Mouse (Mus musculus) MEL (cell line): ENCODE results near the gene Tuba4a. TPM values are rescaled to one million over a fixed set of nuclear protein-coding genes. Genes with fewer than 3 reads are reported as not detected.

Experiments used
- DNase-seq: peaks from one replicate; pipeline ENCODE4 v3.0.0; 2011; ENCODE audit warnings: low read depth, low spot score
- H3K27ac ChIP-seq: 2 replicates; pipeline ENCODE4 v1.5.1; 2012; ENCODE audit warnings: low read depth, mild to moderate bottlenecking, control low read depth, low read length, moderate library complexity; ENCODE audit not compliant: control insufficient read depth
- H3K27me3 ChIP-seq, 2 experiments: fragments of 150-350 bp in 1 of 2; sonication (generic) in 1 of 2; 2 replicates each; pipeline ENCODE4 v1.6.1; 2012; ENCODE audit warnings: low read length in 2 of 2, mild to moderate bottlenecking in 2 of 2, improper control_type of control experiment in 1 of 2, moderate library complexity in 1 of 2; ENCODE audit not compliant: insufficient read depth in 2 of 2, control insufficient read depth in 1 of 2
- H3K36me3 ChIP-seq, 2 experiments: 2 replicates each; pipeline ENCODE4 v1.6.1; 2012 to 2014; ENCODE audit warnings: low read length in 2 of 2, improper control_type of control experiment in 1 of 2, inconsistent platforms in 1 of 2, mild to moderate bottlenecking in 1 of 2; ENCODE audit not compliant: insufficient read depth in 2 of 2, control insufficient read depth in 1 of 2
- H3K4me1 ChIP-seq, 2 experiments: fragments of 150-350 bp in 1 of 2; sonication (generic) in 1 of 2; 2 replicates each; pipeline ENCODE4 v1.6.1; 2012; ENCODE audit warnings: low read length in 2 of 2, improper control_type of control experiment in 1 of 2, mild to moderate bottlenecking in 1 of 2; ENCODE audit not compliant: insufficient read depth in 2 of 2, control insufficient read depth in 1 of 2
- H3K4me3 ChIP-seq, 2 experiments: fragments of 150-350 bp in 1 of 2; sonication (generic) in 1 of 2; 2 replicates each; pipeline ENCODE4 v1.5.1; 2012; ENCODE audit warnings: low read depth in 2 of 2, low read length in 2 of 2, mild to moderate bottlenecking in 2 of 2, moderate library complexity in 2 of 2, control low read depth in 1 of 2, improper control_type of control experiment in 1 of 2; ENCODE audit not compliant: control insufficient read depth in 1 of 2, insufficient read depth in 1 of 2
- H3K79me2 ChIP-seq: 2 replicates; pipeline ENCODE4 v1.6.1; 2012; ENCODE audit warnings: mild to moderate bottlenecking, low read length, moderate library complexity; ENCODE audit not compliant: control insufficient read depth, poor library complexity, insufficient read depth
- H3K9ac ChIP-seq: 2 replicates; pipeline ENCODE4 v1.6.1; 2012; ENCODE audit warnings: low read depth, mild to moderate bottlenecking, control low read depth, low read length, moderate library complexity; ENCODE audit not compliant: control insufficient read depth, poor library complexity, severe bottlenecking
- H3K9me3 ChIP-seq: fragments of 150-350 bp; sonication (generic); replicated peaks from 2 replicates; pipeline ENCODE4 v1.6.1; 2012; ENCODE audit warnings: mild to moderate bottlenecking, low read length, improper control_type of control experiment, moderate library complexity; ENCODE audit not compliant: insufficient read depth
- CHD1 ChIP-seq: IDR thresholded peaks from 2 replicates; pipeline ENCODE4 v1.6.1; 2012; ENCODE audit warnings: low read depth, mild to moderate bottlenecking, inconsistent platforms, low read length, improper control_type of control experiment
- CHD2 ChIP-seq: IDR thresholded peaks from 2 replicates; pipeline ENCODE4 v1.6.1; 2011; ENCODE audit warnings: low read length, improper control_type of control experiment
- CTCF ChIP-seq, 3 experiments: IDR thresholded peaks in 2 of 3; conservative IDR thresholded peaks in 1 of 3; 2 replicates each; pipeline ENCODE4 v1.5.1; 2011 to 2012; ENCODE audit warnings: low read length in 3 of 3, low read depth in 2 of 3, mild to moderate bottlenecking in 2 of 3, improper control_type of control experiment in 1 of 3, inconsistent platforms in 1 of 3, mixed read lengths in 1 of 3, moderate library complexity in 1 of 3; ENCODE audit not compliant: control insufficient read depth in 1 of 3, insufficient read depth in 1 of 3, poor library complexity in 1 of 3, severe bottlenecking in 1 of 3
- E2F4 ChIP-seq: IDR thresholded peaks from 2 replicates; pipeline ENCODE4 v1.6.1; 2011; ENCODE audit warnings: low read depth, low read length, improper control_type of control experiment, borderline replicate concordance
- ELF1 ChIP-seq: IDR thresholded peaks from 2 replicates; pipeline ENCODE4 v1.6.1; 2014; ENCODE audit warnings: low read depth, mild to moderate bottlenecking, inconsistent platforms, low read length, improper control_type of control experiment, moderate library complexity
- EP300 ChIP-seq, 2 experiments: IDR thresholded peaks; 2 replicates each; pipeline ENCODE4 v1.6.1; 2011; ENCODE audit warnings: improper control_type of control experiment in 2 of 2, low read length in 2 of 2, low read depth in 1 of 2, mild to moderate bottlenecking in 1 of 2
- ETS1 ChIP-seq: IDR thresholded peaks from 2 replicates; pipeline ENCODE4 v1.6.1; 2012; ENCODE audit warnings: low read depth, mild to moderate bottlenecking, inconsistent platforms, low read length, improper control_type of control experiment, moderate library complexity
- GABPA ChIP-seq: IDR thresholded peaks from 2 replicates; pipeline ENCODE4 v1.6.1; 2012; ENCODE audit warnings: low read depth, mild to moderate bottlenecking, inconsistent platforms, low read length, improper control_type of control experiment, moderate library complexity
- GATA1 ChIP-seq: IDR thresholded peaks from 2 replicates; pipeline ENCODE4 v1.6.1; 2011; ENCODE audit warnings: low read depth, low read length, improper control_type of control experiment
- HCFC1 ChIP-seq: IDR thresholded peaks from 2 replicates; pipeline ENCODE4 v1.6.1; 2012; ENCODE audit warnings: low read depth, mild to moderate bottlenecking, inconsistent platforms, low read length, improper control_type of control experiment, moderate library complexity
- JUND ChIP-seq: IDR thresholded peaks from 2 replicates; pipeline ENCODE4 v1.6.1; 2011; ENCODE audit warnings: low read depth, mild to moderate bottlenecking, improper control_type of control experiment, low read length
- KAT2A ChIP-seq: conservative IDR thresholded peaks from 2 replicates; pipeline ENCODE4 v1.6.1; 2012; ENCODE audit warnings: low read depth, low read length, improper control_type of control experiment, inconsistent platforms
- MAX ChIP-seq: IDR thresholded peaks from 2 replicates; pipeline ENCODE4 v1.6.1; 2011; ENCODE audit warnings: low read length, improper control_type of control experiment
- MAZ ChIP-seq: IDR thresholded peaks from 2 replicates; pipeline ENCODE4 v1.6.1; 2012; ENCODE audit warnings: low read depth, mild to moderate bottlenecking, inconsistent platforms, low read length, improper control_type of control experiment
- MEF2A ChIP-seq: IDR thresholded peaks from 2 replicates; pipeline ENCODE4 v1.6.1; 2014; ENCODE audit warnings: low read depth, mild to moderate bottlenecking, inconsistent platforms, low read length, improper control_type of control experiment; ENCODE audit not compliant: poor library complexity, insufficient replicate concordance, severe bottlenecking; ENCODE audit errors: extremely low read depth
- MXI1 ChIP-seq: IDR thresholded peaks from 2 replicates; pipeline ENCODE4 v1.6.1; 2011; ENCODE audit warnings: mild to moderate bottlenecking, low read depth, low read length, improper control_type of control experiment
- MYB ChIP-seq: IDR thresholded peaks from 2 replicates; pipeline ENCODE4 v1.6.1; 2011; ENCODE audit warnings: mild to moderate bottlenecking, low read depth, low read length, improper control_type of control experiment
- MYC ChIP-seq: IDR thresholded peaks from 2 replicates; pipeline ENCODE4 v1.6.1; 2011; ENCODE audit warnings: low read depth, mild to moderate bottlenecking, low read length, improper control_type of control experiment, moderate library complexity
- NELFE ChIP-seq: IDR thresholded peaks from 2 replicates; pipeline ENCODE4 v1.6.1; 2011; ENCODE audit warnings: low read depth, low read length, improper control_type of control experiment
- NRF1 ChIP-seq: IDR thresholded peaks from 2 replicates; pipeline ENCODE4 v1.6.1; 2014; ENCODE audit warnings: low read depth, mild to moderate bottlenecking, inconsistent platforms, low read length, improper control_type of control experiment, moderate library complexity; ENCODE audit not compliant: poor library complexity, insufficient read depth, severe bottlenecking
- POLR2A ChIP-seq, 2 experiments: IDR thresholded peaks; 2 replicates each; pipeline ENCODE4 v1.6.1; 2011 to 2012; ENCODE audit warnings: low read length in 2 of 2, mild to moderate bottlenecking in 2 of 2, control low read depth in 1 of 2, improper control_type of control experiment in 1 of 2, low read depth in 1 of 2, moderate library complexity in 1 of 2; ENCODE audit not compliant: control insufficient read depth in 1 of 2, insufficient read depth in 1 of 2, poor library complexity in 1 of 2
- POLR2AphosphoS2 ChIP-seq: IDR thresholded peaks from 2 replicates; pipeline ENCODE4 v1.6.1; 2011; ENCODE audit warnings: low read length, improper control_type of control experiment
- POLR2AphosphoS5 ChIP-seq: IDR thresholded peaks from 2 replicates; pipeline ENCODE4 v1.6.1; 2012; ENCODE audit warnings: low read depth, borderline replicate concordance, mild to moderate bottlenecking, inconsistent platforms, low read length, moderate library complexity, mixed read lengths
- RAD21 ChIP-seq: IDR thresholded peaks from 2 replicates; pipeline ENCODE4 v1.6.1; 2011; ENCODE audit warnings: mild to moderate bottlenecking, low read depth, low read length, improper control_type of control experiment
- RCOR1 ChIP-seq: IDR thresholded peaks from 2 replicates; pipeline ENCODE4 v1.6.1; 2012; ENCODE audit warnings: low read depth, mild to moderate bottlenecking, inconsistent platforms, low read length, improper control_type of control experiment
- SIN3A ChIP-seq: IDR thresholded peaks from 2 replicates; pipeline ENCODE4 v1.6.1; 2012; ENCODE audit warnings: low read length, improper control_type of control experiment, inconsistent platforms
- SMC3 ChIP-seq: IDR thresholded peaks from 2 replicates; pipeline ENCODE4 v1.6.1; 2011; ENCODE audit warnings: low read depth, low read length, improper control_type of control experiment
- TAL1 ChIP-seq: IDR thresholded peaks from 2 replicates; pipeline ENCODE4 v1.6.1; 2012; ENCODE audit warnings: mild to moderate bottlenecking, inconsistent platforms, low read length, moderate library complexity, mixed read lengths
- TBP ChIP-seq: IDR thresholded peaks from 2 replicates; pipeline ENCODE4 v1.8.0; 2011; ENCODE audit warnings: low read depth, low read length, improper control_type of control experiment
- TCF12 ChIP-seq: IDR thresholded peaks from 2 replicates; pipeline ENCODE4 v1.6.1; 2014; ENCODE audit warnings: low read depth, mild to moderate bottlenecking, inconsistent platforms, low read length, improper control_type of control experiment, moderate library complexity
- UBTF ChIP-seq: IDR thresholded peaks from 2 replicates; pipeline ENCODE4 v1.6.1; 2012; ENCODE audit warnings: low read depth, mild to moderate bottlenecking, inconsistent platforms, low read length, improper control_type of control experiment, moderate library complexity, borderline replicate concordance; ENCODE audit not compliant: insufficient read depth
- USF2 ChIP-seq, 2 experiments: IDR thresholded peaks; 2 replicates each; pipeline ENCODE4 v1.6.1; 2011 to 2012; ENCODE audit warnings: improper control_type of control experiment in 2 of 2, low read length in 2 of 2, borderline replicate concordance in 1 of 2, inconsistent platforms in 1 of 2, low read depth in 1 of 2, mild to moderate bottlenecking in 1 of 2; ENCODE audit not compliant: insufficient read depth in 1 of 2
- ZC3H11A ChIP-seq: IDR thresholded peaks from 2 replicates; pipeline ENCODE4 v1.6.1; 2012; ENCODE audit warnings: low read depth, mild to moderate bottlenecking, inconsistent platforms, low read length, improper control_type of control experiment
- ZMIZ1 ChIP-seq: IDR thresholded peaks from 2 replicates; pipeline ENCODE4 v1.6.1; 2012; ENCODE audit warnings: low read depth, mild to moderate bottlenecking, inconsistent platforms, low read length, improper control_type of control experiment, moderate library complexity
- ZNF384 ChIP-seq: IDR thresholded peaks from 2 replicates; pipeline ENCODE4 v1.6.1; 2012; ENCODE audit warnings: low read depth, mild to moderate bottlenecking, inconsistent platforms, low read length, improper control_type of control experiment
- polyA plus RNA-seq, 2 experiments: library from polyadenylated mRNA; stranded (reverse) in 1 of 2; unstranded in 1 of 2; fragments of >175 nt in 1 of 2; fragments of >200 nt in 1 of 2; gene quantifications; 2 replicates each; pipeline versions ENCODE4 v1.2.1 to v1.2.4; 2012; ENCODE audit warnings: low replicate concordance in 2 of 2, low read depth in 1 of 2; ENCODE audit not compliant: insufficient read length in 2 of 2, insufficient read depth in 1 of 2, missing spikeins in 1 of 2
- total RNA-seq: library from RNA; depleted of rRNA; stranded (reverse); fragments of 300-350 nt; gene quantifications from 2 replicates; pipeline ENCODE4 v1.2.3, GENCODE M21; 2012

The Tuba4a gene
- total and polyA plus RNA-seq, 3 experiments = 385 to 439 TPM; not detected in 1

- Histone ChIP-seq H3K4me1 (peaks cover 2 to 43% of the 10 kb centered on the region in 2 experiments; a peak in 3 of 4 replicates), H3K79me2 (peaks cover 52% of the 10 kb centered on the region), H3K4me3 (peak within 1 kb of the TSS; percentile 50 to 89), H3K9me3 (no peaks in the 10 kb centered on the region), H3K9ac (peak within 1 kb of the TSS; percentile 96), H3K27ac (peak within 1 kb of the TSS; percentile 84), H3K27me3 (no peaks in the 10 kb centered on the region), H3K36me3 (peaks cover 9 to 46% of the 10 kb centered on the region in 2 experiments; a peak in 3 of 4 replicates)
- DNase-seq = peak; percentile 97
- TF ChIP-seq NRF1 (no peak), TCF12 (peak; percentile 57; the same call in 1 of the 2 replicates), POLR2A (IDR thresholded peaks at IDR 0.05; ENCODE audit: control insufficient read depth in 1 of 2, insufficient read depth in 1 of 2, low read depth in 1 of 2, low read length in 2 of 2, poor library complexity in 1 of 2) (peak; percentile 85 to 89), MYB (peak; percentile 90), MXI1 (peak; percentile 92), UBTF (peak; percentile 51; the same call in 1 of the 2 replicates), ZNF384 (no peak), TBP (no peak), CTCF (IDR thresholded peaks at IDR 0.05 in 2 of 3, conservative IDR thresholded peaks at IDR 0.05 in 1 of 3; ENCODE audit: control insufficient read depth in 1 of 3, insufficient read depth in 1 of 3, low read depth in 2 of 3, low read length in 3 of 3, poor library complexity in 1 of 3, severe bottlenecking in 1 of 3) (no peak), GATA1 (no peak), SIN3A (peak; percentile 99), KAT2A (peak; percentile 60; the same call in 1 of the 2 replicates), MEF2A (no peak), NELFE (peak; percentile 78), HCFC1 (peak; percentile 95), ZC3H11A (no peak), ELF1 (peak; percentile 99), USF2 (IDR thresholded peaks at IDR 0.05; ENCODE audit: borderline replicate concordance in 1 of 2, insufficient read depth in 1 of 2, low read depth in 1 of 2, low read length in 2 of 2) (no peak), ETS1 (peak; percentile 60; the same call in 1 of the 2 replicates), EP300 (IDR thresholded peaks at IDR 0.05; ENCODE audit: low read depth in 1 of 2, low read length in 2 of 2) (peak in 1 of 2 experiments; percentile 51; a peak in 2 of 4 replicates), GABPA (no peak), TAL1 (no peak), RCOR1 (no peak), RAD21 (no peak), SMC3 (no peak), POLR2AphosphoS2 (peak; percentile 47; the same call in 1 of the 2 replicates), JUND (no peak), E2F4 (no peak), MYC (peak; percentile 39; the same call in 1 of the 2 replicates), MAX (no peak), MAZ (peak; percentile 64; the same call in 1 of the 2 replicates), POLR2AphosphoS5 (no peak), ZMIZ1 (peak; percentile 36; the same call in 1 of the 2 replicates), CHD2 (no peak), CHD1 (no peak)
- TF ChIP-seq, all 39 proteins: peak for 16
These were observed 9.3 kb downstream of the Tuba4a start, which contains the start of the genes Glb1l and Stk16 for GRCm38 (mm10) chr1:75210136-75211087. TSS of gene Glb1l (minus strand) at chr1:75210813. TSS of gene Stk16 (plus strand) at chr1:75210838.
